Mouse (Mus musculus): ENCODE measurements at regions not wholly inside any gene's neighbourhood (a gene's known extent, or its start where the extent isn't known, plus 50 kb on each side); places are given as distances from the start of the nearest gene placed in this dataset.

DNA sequence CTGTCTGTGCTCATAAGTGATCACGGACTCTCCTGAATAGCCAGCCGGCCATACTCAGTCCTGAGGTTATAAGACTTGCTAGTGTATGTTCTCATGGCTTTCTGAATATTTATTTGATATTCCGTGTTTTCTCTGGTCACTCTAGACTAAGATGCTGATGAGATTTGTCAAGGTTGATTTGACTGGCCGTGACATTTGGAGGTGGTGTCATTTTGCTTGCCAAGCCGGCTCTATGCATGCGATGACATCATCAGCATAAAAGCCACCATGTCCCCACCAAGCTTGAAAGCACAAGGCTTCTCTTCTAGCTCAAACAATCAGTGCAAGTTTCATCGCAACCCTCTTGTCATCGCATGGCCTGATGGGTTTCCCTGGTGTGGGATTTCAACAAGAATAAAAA, 235.3 kb upstream of the Tgfbr2 start:
- Histone ChIP-seq H3K27me3 (ENCODE audit: control insufficient read depth, insufficient read depth, low read length) (no peaks in the 10 kb centered on the region), H3K27ac (ENCODE audit: low read length) (no peak overlapping the region), H3K36me3 (ENCODE audit: control insufficient read depth, insufficient read depth, low read length) (no peaks in the 10 kb centered on the region), H3K4me3 (ENCODE audit: low read depth, low read length) (no peak overlapping the region), H3K9me3 (ENCODE audit: control insufficient read depth, low read depth, low read length) (no peaks in the 10 kb centered on the region), H3K9ac (replicated peaks; ENCODE audit: low read depth, low read length) (no peak overlapping the region), H3K4me2 (replicated peaks; ENCODE audit: low read depth, low read length) (no peak overlapping the region), H3K4me1 (ENCODE audit: control insufficient read depth, insufficient read depth, low read length) (no peaks in the 10 kb centered on the region)
- no peak for ATAC-seq (ENCODE audit: insufficient number of reproducible peaks, insufficient read depth, low FRiP score, low read depth)
- 92% methylated on average over 8 of the region's 8 CpGs for WGBS

GRCm38 (mm10) chr9:116408116-116408515, 233.0 kb upstream of the Tgfbr2 start:
- Histone ChIP-seq H3K9ac (replicated peaks; ENCODE audit: low read depth, low read length) (no peak overlapping the region), H3K4me3 (ENCODE audit: low read depth, low read length) (no peak overlapping the region), H3K4me1 (ENCODE audit: control insufficient read depth, insufficient read depth, low read length) (no peaks in the 10 kb centered on the region), H3K9me3 (ENCODE audit: control insufficient read depth, low read depth, low read length) (no peaks in the 10 kb centered on the region), H3K4me2 (replicated peaks; ENCODE audit: low read depth, low read length) (no peak overlapping the region), H3K36me3 (ENCODE audit: control insufficient read depth, insufficient read depth, low read length) (no peaks in the 10 kb centered on the region), H3K27ac (ENCODE audit: low read length) (no peak overlapping the region), H3K27me3 (ENCODE audit: control insufficient read depth, insufficient read depth, low read length) (no peaks in the 10 kb centered on the region)
- WGBS = 81% methylated on average over 2 of the region's 2 CpGs
- ATAC-seq (ENCODE audit: insufficient number of reproducible peaks, insufficient read depth, low FRiP score, low read depth) = no peak

DNA sequence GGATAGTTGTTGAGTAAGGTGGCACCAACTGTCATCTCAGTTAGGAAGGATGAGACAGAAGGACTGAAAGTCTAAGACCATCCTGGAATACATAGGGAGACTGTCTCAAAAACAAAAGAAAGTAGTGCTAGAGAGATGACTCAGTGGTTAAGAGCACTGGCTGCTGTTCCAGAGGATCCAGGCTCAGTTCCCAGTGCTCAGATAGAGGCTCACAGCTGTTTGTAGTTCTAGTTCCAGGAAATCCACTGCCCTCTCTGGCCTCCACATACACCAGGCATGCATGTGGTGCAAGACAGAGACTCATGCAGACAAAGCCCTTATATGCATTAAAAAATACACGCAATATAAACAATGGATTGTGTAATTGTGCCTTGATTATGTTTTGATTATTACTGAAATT, 229.9 kb upstream of the Tgfbr2 start:
- no peak overlapping the region for H3K4me2 ChIP-seq (replicated peaks; ENCODE audit: low read depth, low read length)
- no peaks in the 10 kb centered on the region for H3K4me1 ChIP-seq (ENCODE audit: control insufficient read depth, insufficient read depth, low read length)
- H3K9me3 ChIP-seq (ENCODE audit: control insufficient read depth, low read depth, low read length) = no peaks in the 10 kb centered on the region
- WGBS = 93% methylated on average over 1 of the region's 1 CpGs
- ATAC-seq (ENCODE audit: insufficient number of reproducible peaks, insufficient read depth, low FRiP score, low read depth) = no peak
- H3K27ac ChIP-seq (ENCODE audit: low read length) = no peak overlapping the region
- no peaks in the 10 kb centered on the region for H3K36me3 ChIP-seq (ENCODE audit: control insufficient read depth, insufficient read depth, low read length)
- no peak overlapping the region for H3K9ac ChIP-seq (replicated peaks; ENCODE audit: low read depth, low read length)
- H3K27me3 ChIP-seq (ENCODE audit: control insufficient read depth, insufficient read depth, low read length) = no peaks in the 10 kb centered on the region
- H3K4me3 ChIP-seq (ENCODE audit: low read depth, low read length) = no peak overlapping the region

- no peak overlapping the region for H3K27ac ChIP-seq (ENCODE audit: low read length)
- ATAC-seq (ENCODE audit: insufficient number of reproducible peaks, insufficient read depth, low FRiP score, low read depth) = no peak
- no peaks in the 10 kb centered on the region for H3K27me3 ChIP-seq (ENCODE audit: control insufficient read depth, insufficient read depth, low read length)
- H3K9me3 ChIP-seq (ENCODE audit: control insufficient read depth, low read depth, low read length) = no peaks in the 10 kb centered on the region
- H3K4me2 ChIP-seq (replicated peaks; ENCODE audit: low read depth, low read length) = no peak overlapping the region
- no peak overlapping the region for H3K9ac ChIP-seq (replicated peaks; ENCODE audit: low read depth, low read length)
- H3K4me1 ChIP-seq (ENCODE audit: control insufficient read depth, insufficient read depth, low read length) = no peaks in the 10 kb centered on the region
- WGBS = 65% methylated on average over 7 of the region's 7 CpGs
- no peak overlapping the region for H3K4me3 ChIP-seq (ENCODE audit: low read depth, low read length)
- no peaks in the 10 kb centered on the region for H3K36me3 ChIP-seq (ENCODE audit: control insufficient read depth, insufficient read depth, low read length)
These were observed 226.7 kb upstream of the Tgfbr2 start for GRCm38 (mm10) chr9:116401821-116402220.

- Histone ChIP-seq H3K4me2 (replicated peaks; ENCODE audit: low read depth, low read length) (no peak overlapping the region), H3K4me1 (ENCODE audit: control insufficient read depth, insufficient read depth, low read length) (no peaks in the 10 kb centered on the region), H3K27me3 (ENCODE audit: control insufficient read depth, insufficient read depth, low read length) (no peaks in the 10 kb centered on the region), H3K9me3 (ENCODE audit: control insufficient read depth, low read depth, low read length) (no peaks in the 10 kb centered on the region), H3K4me3 (ENCODE audit: low read depth, low read length) (no peak overlapping the region), H3K36me3 (ENCODE audit: control insufficient read depth, insufficient read depth, low read length) (no peaks in the 10 kb centered on the region), H3K9ac (replicated peaks; ENCODE audit: low read depth, low read length) (no peak overlapping the region), H3K27ac (ENCODE audit: low read length) (no peak overlapping the region)
- 38% methylated on average over 2 of the region's 2 CpGs for WGBS
- ATAC-seq (ENCODE audit: insufficient number of reproducible peaks, insufficient read depth, low FRiP score, low read depth) = no peak
These were observed 225.1 kb upstream of the Tgfbr2 start for GRCm38 (mm10) chr9:116400270-116400669.

DNA sequence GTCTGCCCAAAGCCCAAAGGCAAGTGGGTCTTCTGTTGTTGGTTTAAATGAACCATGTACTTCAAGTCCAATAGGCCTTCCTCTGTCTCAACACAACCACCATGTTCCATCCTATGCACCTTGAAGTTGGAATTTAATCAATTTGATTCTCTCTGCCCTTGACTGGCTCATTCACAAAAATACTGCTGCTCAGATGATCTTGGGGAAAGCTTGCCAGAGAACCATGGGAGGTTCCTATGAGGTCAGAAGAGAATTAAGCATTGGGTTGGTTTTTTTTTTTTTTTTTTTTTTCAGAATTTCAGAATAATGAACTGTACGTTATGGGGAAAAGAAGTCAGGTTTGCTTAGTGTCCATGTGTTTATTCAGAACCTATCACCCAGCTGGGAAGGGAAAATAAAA, 224.1 kb upstream of the Tgfbr2 start:
- no peaks in the 10 kb centered on the region for H3K9me3 ChIP-seq (ENCODE audit: control insufficient read depth, low read depth, low read length)
- no peak overlapping the region for H3K4me3 ChIP-seq (ENCODE audit: low read depth, low read length)
- WGBS = 71% methylated on average over 1 of the region's 1 CpGs
- H3K4me1 ChIP-seq (ENCODE audit: control insufficient read depth, insufficient read depth, low read length) = no peaks in the 10 kb centered on the region
- H3K27ac ChIP-seq (ENCODE audit: low read length) = no peak overlapping the region
- H3K9ac ChIP-seq (replicated peaks; ENCODE audit: low read depth, low read length) = no peak overlapping the region
- H3K27me3 ChIP-seq (ENCODE audit: control insufficient read depth, insufficient read depth, low read length) = no peaks in the 10 kb centered on the region
- no peaks in the 10 kb centered on the region for H3K36me3 ChIP-seq (ENCODE audit: control insufficient read depth, insufficient read depth, low read length)
- ATAC-seq (ENCODE audit: insufficient number of reproducible peaks, insufficient read depth, low FRiP score, low read depth) = no peak
- H3K4me2 ChIP-seq (replicated peaks; ENCODE audit: low read depth, low read length) = no peak overlapping the region

DNA sequence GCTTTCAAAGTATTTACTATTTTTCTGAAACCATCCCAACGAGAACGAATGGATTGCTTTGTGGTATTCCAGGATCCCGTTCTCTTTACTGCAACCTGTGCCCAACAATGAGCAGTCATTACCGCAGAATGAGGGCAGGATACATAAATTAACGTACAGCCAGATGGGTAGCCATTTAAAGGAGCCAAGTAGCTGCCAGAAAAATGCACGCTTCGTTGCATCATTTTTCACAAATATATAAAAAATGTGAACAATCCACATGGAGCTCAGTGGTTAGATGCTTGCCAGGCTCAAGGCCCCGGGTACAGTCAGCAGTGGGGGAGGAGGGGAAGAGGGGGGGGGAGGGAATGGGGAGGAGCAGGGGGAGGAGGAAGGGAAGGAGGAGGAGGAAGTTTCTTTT, 217.1 kb upstream of the Tgfbr2 start:
- no peak overlapping the region for H3K9ac ChIP-seq (replicated peaks; ENCODE audit: low read depth, low read length)
- H3K4me2 ChIP-seq (replicated peaks; ENCODE audit: low read depth, low read length) = no peak overlapping the region
- H3K4me3 ChIP-seq (ENCODE audit: low read depth, low read length) = no peak overlapping the region
- 0 out of 2 replicates have a peak, but pooled peaks cover 2% of the 10 kb centered on the region for H3K4me1 ChIP-seq (ENCODE audit: control insufficient read depth, insufficient read depth, low read length)
- no peaks in the 10 kb centered on the region for H3K9me3 ChIP-seq (ENCODE audit: control insufficient read depth, low read depth, low read length)
- H3K27me3 ChIP-seq (ENCODE audit: control insufficient read depth, insufficient read depth, low read length) = no peaks in the 10 kb centered on the region
- no peaks in the 10 kb centered on the region for H3K36me3 ChIP-seq (ENCODE audit: control insufficient read depth, insufficient read depth, low read length)
- ATAC-seq (ENCODE audit: insufficient number of reproducible peaks, insufficient read depth, low FRiP score, low read depth) = no peak
- 77% methylated on average over 8 of the region's 8 CpGs for WGBS
- no peak overlapping the region for H3K27ac ChIP-seq (ENCODE audit: low read length)

DNA sequence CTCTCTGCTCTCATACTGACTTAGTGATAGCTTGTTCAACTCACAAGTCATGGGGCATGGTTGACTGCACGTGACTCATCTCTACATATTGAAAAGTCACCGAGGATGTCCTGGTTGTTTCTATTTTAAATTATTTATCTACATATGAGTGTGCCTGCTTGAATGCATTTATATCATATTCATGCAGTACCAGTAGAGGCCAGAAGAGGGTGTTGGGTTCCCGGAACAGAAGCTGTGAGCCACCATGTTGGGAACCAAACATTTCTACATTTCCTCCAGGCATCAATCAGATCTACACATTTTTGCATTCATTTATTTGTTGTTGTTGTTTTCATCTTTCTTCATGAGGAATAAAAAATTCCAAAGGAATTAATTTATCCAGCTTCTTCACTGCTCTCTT, 214.6 kb upstream of the Tgfbr2 start:
- ATAC-seq (ENCODE audit: insufficient number of reproducible peaks, insufficient read depth, low FRiP score, low read depth) = no peak
- Histone ChIP-seq H3K9ac (replicated peaks; ENCODE audit: low read depth, low read length) (no peak overlapping the region), H3K4me2 (replicated peaks; ENCODE audit: low read depth, low read length) (no peak overlapping the region), H3K27ac (ENCODE audit: low read length) (no peak overlapping the region), H3K36me3 (ENCODE audit: control insufficient read depth, insufficient read depth, low read length) (no peaks in the 10 kb centered on the region), H3K9me3 (ENCODE audit: control insufficient read depth, low read depth, low read length) (no peaks in the 10 kb centered on the region), H3K4me3 (ENCODE audit: low read depth, low read length) (no peak overlapping the region), H3K4me1 (ENCODE audit: control insufficient read depth, insufficient read depth, low read length) (peaks cover 3% of the 10 kb centered on the region; the same call in 1 of the 2 replicates), H3K27me3 (ENCODE audit: control insufficient read depth, insufficient read depth, low read length) (no peaks in the 10 kb centered on the region)
- 78% methylated on average over 3 of the region's 3 CpGs for WGBS

DNA sequence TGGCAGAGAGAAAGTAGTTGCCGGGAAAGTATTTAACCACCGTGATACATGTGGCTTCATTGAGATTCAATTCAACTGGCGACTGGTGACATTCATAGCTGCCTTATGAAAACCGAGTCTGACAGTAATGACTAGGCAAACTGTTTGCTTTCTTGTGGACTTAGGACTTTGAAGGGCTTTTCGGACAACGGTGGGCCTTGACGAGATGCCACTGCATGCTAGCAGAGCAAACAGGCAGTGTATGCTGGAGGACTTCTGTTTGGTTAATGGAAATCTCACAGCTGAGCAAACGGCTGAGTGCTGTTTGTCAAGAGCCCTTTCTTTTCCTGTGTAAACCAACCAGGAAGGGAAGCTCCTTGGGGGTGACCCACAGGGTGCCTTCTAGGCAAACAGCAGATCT, 213.7 kb upstream of the Tgfbr2 start:
- no peaks in the 10 kb centered on the region for H3K9me3 ChIP-seq (ENCODE audit: control insufficient read depth, low read depth, low read length)

More for the DNA sequence above, 213.7 kb upstream of the Tgfbr2 start:
- Histone ChIP-seq H3K36me3 (ENCODE audit: control insufficient read depth, insufficient read depth, low read length) (no peaks in the 10 kb centered on the region), H3K4me2 (replicated peaks; ENCODE audit: low read depth, low read length) (no peak overlapping the region), H3K27me3 (ENCODE audit: control insufficient read depth, insufficient read depth, low read length) (no peaks in the 10 kb centered on the region), H3K4me3 (ENCODE audit: low read depth, low read length) (no peak overlapping the region), H3K4me1 (ENCODE audit: control insufficient read depth, insufficient read depth, low read length) (peaks cover 11% of the 10 kb centered on the region), H3K27ac (ENCODE audit: low read length) (no peak overlapping the region), H3K9ac (replicated peaks; ENCODE audit: low read depth, low read length) (no peak overlapping the region)
- ATAC-seq (ENCODE audit: insufficient number of reproducible peaks, insufficient read depth, low FRiP score, low read depth) = peak; percentile 81; the same call in 1 of the 2 replicates
- WGBS = 52% methylated on average over 8 of the region's 8 CpGs
